Mouse (Mus musculus) naive thymus-derived CD4-positive, alpha-beta T cell, adult 2 months (primary cell): ENCODE measurements around the gene Arl6ip5.
"Not testable (repeated sequence)": the region's sequence is repeated elsewhere in the genome, so short reads cannot be mapped to it uniquely, and the experiment has no call there.

ENCODE experiments used
- DNase-seq: peaks from one replicate; pipeline ENCODE4 v3.0.0-alpha.2; 2011; ENCODE audit warnings: low read depth

The Arl6ip5 gene

GRCm38 (mm10) chr6:97223566-97223965 is 13.1 kb downstream of the Arl6ip5 start:
- DNase-seq = no peak

- peak; percentile 44 for DNase-seq
Measured at GRCm38 (mm10) chr6:97224505-97224904, 14.0 kb downstream of the Arl6ip5 start.

GRCm38 (mm10) chr6:97226083-97226491 is 15.6 kb downstream of the Arl6ip5 start:
- no peak for DNase-seq

- no peak for DNase-seq
Measured at GRCm38 (mm10) chr6:97227067-97227847, 16.8 kb downstream of the Arl6ip5 start.

- DNase-seq = peak; percentile 50
Measured at GRCm38 (mm10) chr6:97234911-97235668, 24.6 kb downstream of the Arl6ip5 start.

GRCm38 (mm10) chr6:97236088-97236487 is 25.6 kb downstream of the Arl6ip5 start:
- no peak for DNase-seq

- DNase-seq = no peak
Measured at GRCm38 (mm10) chr6:97239360-97239759, 28.9 kb downstream of the Arl6ip5 start.

- no peak for DNase-seq
Measured at GRCm38 (mm10) chr6:97240092-97240491, 29.6 kb downstream of the Arl6ip5 start.

- no peak for DNase-seq
Measured at GRCm38 (mm10) chr6:97242522-97242921, 32.0 kb downstream of the Arl6ip5 start.

GRCm38 (mm10) chr6:97245200-97245599 is 34.7 kb downstream of the Arl6ip5 start:
- DNase-seq = no peak

GRCm38 (mm10) chr6:97250966-97251365 is 40.5 kb downstream of the Arl6ip5 start:
- DNase-seq = peak; percentile 84

- DNase-seq = no peak
Measured at GRCm38 (mm10) chr6:97252086-97252485, 41.6 kb downstream of the Arl6ip5 start.

- DNase-seq = no peak
Measured at GRCm38 (mm10) chr6:97252711-97253221, 42.3 kb downstream of the Arl6ip5 start, which contains the start of gene Lmod3. Lmod3 (minus strand) TSS chr6:97252759.

- DNase-seq = no peak
Measured at GRCm38 (mm10) chr6:97258489-97258888, 48.0 kb downstream of the Arl6ip5 start.

GRCm38 (mm10) chr6:97259926-97260325 is 49.4 kb downstream of the Arl6ip5 start:
- DNase-seq = not testable (repeated sequence)

- DNase-seq = no peak
Measured at GRCm38 (mm10) chr6:97262229-97262628, 51.7 kb downstream of the Arl6ip5 start.

- DNase-seq = peak; percentile 48
Measured at GRCm38 (mm10) chr6:97263750-97264149, 53.3 kb downstream of the Arl6ip5 start.

GRCm38 (mm10) chr6:97265240-97265639 is 54.8 kb downstream of the Arl6ip5 start:
- DNase-seq = no peak

GRCm38 (mm10) chr6:97265705-97266104 is 55.2 kb downstream of the Arl6ip5 start:
- DNase-seq = no peak

- DNase-seq = no peak
Measured at GRCm38 (mm10) chr6:97266661-97267060, 56.2 kb downstream of the Arl6ip5 start.

GRCm38 (mm10) chr6:97267132-97267531 is 56.6 kb downstream of the Arl6ip5 start:
- DNase-seq = no peak

GRCm38 (mm10) chr6:97269596-97269995 is 59.1 kb downstream of the Arl6ip5 start:
- DNase-seq = no peak

GRCm38 (mm10) chr6:97272349-97272748 is 61.9 kb downstream of the Arl6ip5 start:
- DNase-seq = no peak
